Mouse (Mus musculus) bone marrow, adult 2 months (tissue): Measurements from ENCODE around the gene Fam210b. TPM values are rescaled to one million over a fixed set of nuclear protein-coding genes. Genes with fewer than 3 reads are reported as not detected.
A peak's percentile ranks its signal among the peaks of the same experiment; 100 is the strongest.

ENCODE experiments used
- H3K27ac ChIP-seq: fragments of 200-500 bp; 2 replicates; pipeline ENCODE4 v1.5.1; 2012; ENCODE audit warnings: low read depth, mild to moderate bottlenecking, control low read depth, inconsistent platforms, low read length; ENCODE audit not compliant: control insufficient read depth, poor library complexity, insufficient read depth
- H3K4me1 ChIP-seq: fragments of 200-500 bp; 2 replicates; pipeline ENCODE4 v1.6.1; 2011; ENCODE audit warnings: low read length; ENCODE audit not compliant: control insufficient read depth, insufficient read depth
- H3K4me3 ChIP-seq: fragments of 200-500 bp; replicated peaks from 2 replicates; pipeline ENCODE3; 2011; ENCODE audit warnings: mild to moderate bottlenecking, low read depth, low read length, control low read depth; ENCODE audit not compliant: control insufficient read depth
- CTCF ChIP-seq: fragments of 200-500 bp; IDR thresholded peaks from 2 replicates; pipeline ENCODE4 v1.5.1; 2011; ENCODE audit warnings: low read length, control low read depth; ENCODE audit not compliant: control insufficient read depth, insufficient read depth
- POLR2A ChIP-seq: fragments of 200-500 bp; IDR thresholded peaks from 2 replicates; pipeline ENCODE4 v1.6.1; 2011; ENCODE audit warnings: low read depth, mild to moderate bottlenecking, control low read depth, low read length, borderline replicate concordance; ENCODE audit not compliant: control insufficient read depth
- WGBS: fragments of 180-500 bp; shearing (Covaris S2); methylation state at CpG from one replicate; pipeline ENCODE4 v1.1.7; 2018; 5-methylcytosine and 5-hydroxymethylcytosine counted together
- polyA plus RNA-seq: library from polyadenylated mRNA; stranded (reverse); fragments of >200 nt; gene quantifications from 2 replicates; pipeline ENCODE4 v1.2.4, GENCODE M21; 2011; ENCODE audit warnings: low replicate concordance; ENCODE audit not compliant: missing spikeins, insufficient read depth, insufficient read length

Gene Fam210b
- polyA plus RNA-seq, 1 experiment: 31.2 TPM

DNA sequence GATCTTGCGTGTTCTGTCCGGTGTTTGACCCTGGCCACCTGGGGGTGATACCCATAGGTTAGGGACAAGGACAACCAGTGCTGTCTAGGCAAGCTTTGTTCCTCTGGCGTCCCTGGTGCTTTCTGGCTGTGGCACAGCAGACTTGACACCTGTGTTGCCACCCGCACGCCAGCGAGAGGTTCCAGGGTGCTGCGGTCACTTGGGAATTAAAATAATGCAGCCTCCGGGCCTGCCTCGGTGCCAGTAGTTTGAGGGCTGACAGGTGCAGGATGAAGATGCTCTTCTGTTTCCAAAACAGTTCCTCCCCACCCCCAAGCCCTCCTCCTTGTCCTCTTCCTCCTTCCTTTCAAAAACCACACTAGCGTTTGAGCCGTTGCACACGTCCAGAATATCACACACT, 36.5 kb downstream of the Fam210b start:
- Histone ChIP-seq H3K4me1 (peaks cover 10% of the 10 kb centered on the region), H3K4me3 (no peak overlapping the region), H3K27ac (peak overlapping the region; percentile 3; the same call in 1 of the 2 replicates)
- WGBS: 39% methylated on average over 12 of the region's 12 CpGs
- no peak for TF ChIP-seq CTCF
- no peak for TF ChIP-seq POLR2A

DNA sequence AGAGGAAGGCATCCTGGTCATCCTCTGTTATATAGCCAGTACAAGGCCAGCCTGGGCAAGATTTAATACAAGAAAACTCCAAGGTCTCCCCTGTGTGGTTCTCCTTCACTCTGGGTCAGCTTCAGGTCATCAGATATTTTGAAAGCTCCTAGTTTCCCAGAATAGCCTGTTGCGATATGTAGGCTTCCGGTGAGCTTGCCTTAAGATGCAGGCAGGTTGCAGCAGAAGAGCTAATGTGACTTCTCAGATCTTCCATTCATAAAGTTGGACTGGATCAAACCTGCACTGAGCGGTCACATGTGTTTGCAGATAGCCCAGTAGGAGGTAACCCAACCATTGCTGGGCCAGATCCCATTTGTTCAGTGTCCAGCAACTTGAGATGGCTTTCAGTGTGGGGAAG, 39.4 kb downstream of the Fam210b start:
- no peak for TF ChIP-seq POLR2A
- TF ChIP-seq CTCF: no peak
- Histone ChIP-seq H3K4me1 (peaks cover 10% of the 10 kb centered on the region), H3K4me3 (no peak overlapping the region), H3K27ac (peak overlapping the region; percentile 10; the same call in 1 of the 2 replicates)
- 55% methylated on average over 3 of the region's 3 CpGs for WGBS

- H3K27ac ChIP-seq: no peak overlapping the region
- TF ChIP-seq POLR2A (no peak), CTCF (no peak)
- no peak overlapping the region for H3K4me3 ChIP-seq
- WGBS: 55% methylated on average over 6 of the region's 6 CpGs
- H3K4me1 ChIP-seq: peaks cover 3% of the 10 kb centered on the region; the same call in 1 of the 2 replicates
These were observed 45.0 kb downstream of the Fam210b start for GRCm38 (mm10) chr2:172390341-172390740.

DNA sequence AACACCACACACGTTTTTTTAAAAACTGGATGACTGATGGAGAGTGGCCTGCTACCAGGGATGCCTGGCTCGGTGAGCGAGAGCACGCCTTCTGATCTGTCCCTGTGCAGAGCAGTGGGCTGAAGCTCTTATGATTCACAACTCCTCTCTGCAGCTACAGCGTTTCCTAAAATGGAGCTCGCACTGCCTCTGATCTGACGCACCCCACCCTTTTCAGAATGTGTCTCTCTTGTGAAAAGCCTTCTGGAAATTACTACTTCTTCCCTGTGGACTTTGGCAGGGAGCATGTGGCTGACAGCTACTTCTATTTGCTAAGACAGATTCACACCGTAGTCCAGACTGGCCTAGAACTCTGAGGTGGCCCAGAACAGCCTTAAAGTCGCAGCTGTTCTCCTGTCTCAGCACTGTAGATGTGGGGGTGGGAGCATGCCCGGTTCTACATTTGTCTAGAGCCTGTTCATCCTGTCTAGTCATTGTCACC, 46.7 kb downstream of the Fam210b start:
- Histone ChIP-seq H3K27ac (no peak overlapping the region), H3K4me3 (no peak overlapping the region), H3K4me1 (peaks cover 4% of the 10 kb centered on the region; the same call in 1 of the 2 replicates)
- no peak for TF ChIP-seq POLR2A
- no peak for TF ChIP-seq CTCF
- WGBS: 62% methylated on average over 10 of the region's 10 CpGs

DNA sequence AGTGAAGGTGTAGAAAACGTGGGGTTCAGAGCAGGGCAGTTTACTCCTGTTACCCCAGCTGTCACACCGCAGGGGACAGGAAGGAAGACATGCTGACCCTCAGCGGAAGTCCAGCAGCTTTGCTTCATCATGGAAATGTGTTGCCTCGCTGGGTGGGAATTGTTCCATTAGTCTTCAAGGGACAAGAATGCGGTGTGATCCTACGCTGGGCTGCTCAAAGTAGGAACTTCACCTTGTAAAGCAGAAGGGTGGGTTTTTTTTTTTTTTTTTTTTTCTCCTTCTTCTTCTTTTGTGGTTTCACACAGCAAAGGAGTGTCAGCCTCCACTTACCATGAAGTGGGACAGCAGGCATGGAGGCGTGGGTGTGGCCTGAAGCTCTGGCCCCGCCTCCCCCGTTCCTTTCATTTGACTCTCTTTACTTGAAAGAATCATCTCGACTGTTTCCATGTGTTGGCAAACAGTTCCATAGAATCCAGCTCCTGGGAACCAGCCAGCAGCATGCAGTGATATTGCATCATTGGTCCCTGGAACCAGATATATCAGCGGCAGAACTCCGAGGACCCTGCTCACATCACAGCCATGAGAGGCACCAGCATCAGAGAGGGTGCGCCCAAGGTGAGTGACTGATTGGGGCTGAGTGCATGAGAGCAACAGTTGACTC, 48.2 kb downstream of the Fam210b start, which contains the start of gene Cass4:
Gene Cass4 (plus strand): TSS at position 404 of the 661 bp plus-strand sequence.
- peak within 1 kb of the TSS; percentile 52 for H3K27ac ChIP-seq
- peak within 1 kb of the TSS; percentile 62 for H3K4me3 ChIP-seq
- TF ChIP-seq POLR2A (no peak), CTCF (no peak)
- peaks cover 6% of the 10 kb centered on the region; the same call in 1 of the 2 replicates for H3K4me1 ChIP-seq
- WGBS: 10% methylated on average over 13 of the region's 13 CpGs

DNA sequence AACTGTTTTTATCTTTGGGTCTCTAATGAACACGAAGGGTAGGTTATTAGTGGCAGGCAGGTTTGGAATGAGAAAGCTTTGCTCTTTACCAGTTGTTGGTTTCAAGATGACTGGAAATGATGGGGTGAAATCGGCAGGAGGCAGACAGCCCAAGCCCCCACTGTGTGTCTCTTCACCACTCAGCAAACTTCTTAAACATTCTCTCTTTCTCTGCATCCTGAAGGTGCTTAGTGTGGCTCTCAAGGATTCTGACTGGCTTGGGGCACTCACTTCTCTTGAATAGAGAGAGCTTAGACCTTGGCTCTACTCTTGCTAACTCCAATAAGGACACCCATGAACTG, 48.7 kb downstream of the Fam210b start:
- 38% methylated on average over 2 of the region's 2 CpGs for WGBS
- peak overlapping the region; percentile 52 for H3K27ac ChIP-seq
- TF ChIP-seq POLR2A: no peak
- TF ChIP-seq CTCF: no peak
- peak overlapping the region; percentile 62 for H3K4me3 ChIP-seq
- peaks cover 6% of the 10 kb centered on the region; the same call in 1 of the 2 replicates for H3K4me1 ChIP-seq

GRCm38 (mm10) chr2:172394671-172395070, 49.3 kb downstream of the Fam210b start:
- 64% methylated on average over 4 of the region's 4 CpGs for WGBS
- H3K4me3 ChIP-seq: no peak overlapping the region

DNA sequence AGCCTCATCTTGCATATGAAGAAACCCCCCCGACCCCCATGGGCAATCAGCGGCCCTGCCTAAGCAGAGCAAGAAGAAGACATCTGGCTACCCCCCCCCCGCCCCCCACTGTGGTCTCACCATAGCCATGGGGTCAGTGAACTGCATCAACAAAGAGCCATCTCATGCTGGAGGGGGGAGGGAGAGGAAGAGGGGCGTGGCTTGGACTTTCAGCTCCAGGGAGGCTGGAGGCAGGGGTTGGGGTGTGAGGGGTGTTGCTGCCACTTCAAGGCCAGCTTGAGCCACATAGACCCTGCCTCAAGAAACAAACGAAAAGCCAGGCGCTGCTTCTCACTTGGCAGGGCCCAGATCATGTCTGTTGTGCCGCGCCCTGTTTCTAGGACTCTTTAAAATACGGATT, 50.6 kb downstream of the Fam210b start:
- WGBS: 73% methylated on average over 9 of the region's 9 CpGs
- Histone ChIP-seq H3K4me3 (no peak overlapping the region), H3K4me1 (peaks cover 14% of the 10 kb centered on the region; the same call in 1 of the 2 replicates), H3K27ac (no peak overlapping the region)
- TF ChIP-seq POLR2A (no peak), CTCF (no peak)

More at GRCm38 (mm10) chr2:172394671-172395070, 49.3 kb downstream of the Fam210b start:
- Histone ChIP-seq H3K4me1 (peaks cover 10% of the 10 kb centered on the region; the same call in 1 of the 2 replicates), H3K27ac (no peak overlapping the region)
- TF ChIP-seq POLR2A: no peak
- TF ChIP-seq CTCF: no peak
